Mouse (Mus musculus) lung, postnatal 0 days (tissue): ENCODE data around the gene Myo1h.
A peak's percentile ranks its signal among the peaks of the same experiment; 100 is the strongest.

Experiments used
- CTCF ChIP-seq: IDR thresholded peaks from 2 replicates; pipeline ENCODE4 v1.5.1; 2016; ENCODE audit warnings: antibody characterized with exemption, mild to moderate bottlenecking
- EP300 ChIP-seq: IDR thresholded peaks from 2 replicates; pipeline ENCODE4 v1.6.1; 2016; ENCODE audit warnings: antibody characterized with exemption, mild to moderate bottlenecking, control low read depth

DNA sequence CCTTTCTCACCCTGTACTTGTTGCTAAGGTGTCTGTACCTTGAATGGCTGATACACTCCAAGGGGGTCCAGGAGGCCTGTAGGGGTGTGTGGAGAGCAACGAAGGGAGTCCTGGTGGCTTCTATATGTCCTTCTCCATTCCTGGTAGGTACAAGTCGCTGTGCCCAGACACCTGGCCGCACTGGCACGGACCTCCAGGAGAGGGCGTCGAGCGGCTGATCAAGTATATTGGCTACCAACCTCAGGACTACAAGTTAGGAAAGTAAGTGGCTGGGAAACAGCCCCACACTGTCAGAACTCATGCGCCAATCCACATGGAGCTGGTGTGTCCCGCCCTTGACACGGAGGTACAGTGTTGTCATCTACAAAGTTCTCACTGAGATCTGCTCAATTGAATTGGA, 62.5 kb downstream of the Myo1h start:
- TF ChIP-seq CTCF (peak; percentile 55), EP300 (no peak)
